Mouse (Mus musculus) lung, postnatal 0 days (tissue): ENCODE results near the gene Gcfc2.

Experiments used
- CTCF ChIP-seq: IDR thresholded peaks from 2 replicates; pipeline ENCODE4 v1.5.1; 2016; ENCODE audit warnings: antibody characterized with exemption, mild to moderate bottlenecking
- EP300 ChIP-seq: IDR thresholded peaks from 2 replicates; pipeline ENCODE4 v1.6.1; 2016; ENCODE audit warnings: antibody characterized with exemption, mild to moderate bottlenecking, control low read depth

GRCm38 (mm10) chr6:81941718-81942117, 18.2 kb downstream of the Gcfc2 start:
- TF ChIP-seq CTCF (no peak), EP300 (no peak)
